Mouse (Mus musculus): ENCODE measurements around the gene Magi1.

- no peak for TF ChIP-seq UBTF (IDR thresholded peaks at IDR 0.05; ENCODE audit: borderline replicate concordance, insufficient read depth, low read depth, low read length)
- no peak for TF ChIP-seq SMC3 (IDR thresholded peaks at IDR 0.05; ENCODE audit: low read depth, low read length)
- no peak for TF ChIP-seq EP300 (IDR thresholded peaks at IDR 0.05; ENCODE audit: low read depth in 1 of 2, low read length in 2 of 2)
- no peak for TF ChIP-seq CHD2 (IDR thresholded peaks at IDR 0.05; ENCODE audit: low read length)
- no peak for TF ChIP-seq CTCF (IDR thresholded peaks at IDR 0.05 in 2 of 3, conservative IDR thresholded peaks at IDR 0.05 in 1 of 3; ENCODE audit: control insufficient read depth in 1 of 3, insufficient read depth in 1 of 3, low read depth in 2 of 3, low read length in 3 of 3, poor library complexity in 1 of 3, severe bottlenecking in 1 of 3)
- no peak for TF ChIP-seq TBP (IDR thresholded peaks at IDR 0.05; ENCODE audit: low read depth, low read length)
- TF ChIP-seq POLR2AphosphoS2 (IDR thresholded peaks at IDR 0.05; ENCODE audit: low read length): no peak
- no peak for TF ChIP-seq RAD21 (IDR thresholded peaks at IDR 0.05; ENCODE audit: low read depth, low read length)
- no peak for TF ChIP-seq POLR2A (IDR thresholded peaks at IDR 0.05; ENCODE audit: control insufficient read depth in 1 of 2, insufficient read depth in 1 of 2, low read depth in 1 of 2, low read length in 2 of 2, poor library complexity in 1 of 2)
Observed at GRCm38 (mm10) chr6:93870023-93870422, 413.7 kb downstream of the Magi1 start.

Data from MEL (cell line).